ENCODE assay signal across 18 mouse cellular contexts in genomic region chr1:88264237-88264868, GRCm38 (mm10). TPM values are rescaled to one million over a fixed set of nuclear protein-coding genes. Genes with fewer than 3 reads are reported as not detected.
"Had no signal": no experiment of that assay in that cellular context is flagged by ENCODE, and none has a peak within 500 bp of the region (broad histone marks: within the 10 kb centered on the region; RNA-seq: fewer than 3 reads in every experiment).

No protein-coding gene starts in this region.

- DNase-seq: kidney, adult 2 months; kidney, postnatal 25 days; layer of hippocampus, adult 9-11 months; liver; lung, adult 18-20 months; lung, postnatal 14 days; midbrain, embryonic 14.5 days; right cerebral cortex, adult 18-20 months; right cerebral cortex, postnatal 14 days; right cerebral cortex, postnatal 4 days; thymus, postnatal 36 days had no signal

RNA-seq across cellular contexts. Expression of gene Trpm8, which starts 13.1 kb away (rescaled TPM):
- total RNA-seq: megakaryocyte progenitor cell, adult 5-6 weeks; megakaryocyte-erythroid progenitor cell, adult 5-6 weeks had no signal

RNA-seq across cellular contexts. Expression of gene Mroh2a, which starts 37.6 kb away (rescaled TPM):
- total RNA-seq: midbrain, postnatal 0 days had no signal

RNA-seq across cellular contexts. Expression of gene Ugt1a1, which starts 52.6 kb away (rescaled TPM):
- total RNA-seq: layer of hippocampus, adult 2 months; layer of hippocampus, postnatal 25 days; left cerebral cortex, adult 18-20 months; left cerebral cortex, postnatal 25 days; megakaryocyte-erythroid progenitor cell, adult 5-6 weeks; midbrain, postnatal 0 days had no signal
